Mouse (Mus musculus) layer of hippocampus, adult 2 months (tissue): ENCODE data around the gene Jade2. TPM values are rescaled to one million over a fixed set of nuclear protein-coding genes. Genes with fewer than 3 reads are reported as not detected.
"Not testable (repeated sequence)": the region's sequence is repeated elsewhere in the genome, so short reads cannot be mapped to it uniquely, and the experiment has no call there.

Source experiments
- DNase-seq, 2 experiments: peaks; one replicate each; pipeline ENCODE4 v3.0.0; 2022; ENCODE audit warnings: low spot score in 2 of 2
- H3K27ac ChIP-seq: fragments of 200-600 bp; 2 replicates; pipeline ENCODE4 v1.8.1; 2022
- H3K4me3 ChIP-seq: fragments of 200-600 bp; 2 replicates; pipeline ENCODE4 v1.8.1; 2022; ENCODE audit warnings: mild to moderate bottlenecking
- CTCF ChIP-seq: fragments of 200-600 bp; conservative IDR thresholded peaks from 2 replicates; pipeline ENCODE4 v1.8.1; 2022; ENCODE audit warnings: antibody characterized with exemption, mild to moderate bottlenecking, moderate library complexity
- total RNA-seq, 2 experiments: library from RNA; stranded (reverse); gene quantifications; 2 replicates each; pipeline ENCODE4 v1.2.3; 2021

Gene Jade2
- total RNA-seq, 2 experiments from 2014 or later = 39.2 to 42.1 TPM

DNA sequence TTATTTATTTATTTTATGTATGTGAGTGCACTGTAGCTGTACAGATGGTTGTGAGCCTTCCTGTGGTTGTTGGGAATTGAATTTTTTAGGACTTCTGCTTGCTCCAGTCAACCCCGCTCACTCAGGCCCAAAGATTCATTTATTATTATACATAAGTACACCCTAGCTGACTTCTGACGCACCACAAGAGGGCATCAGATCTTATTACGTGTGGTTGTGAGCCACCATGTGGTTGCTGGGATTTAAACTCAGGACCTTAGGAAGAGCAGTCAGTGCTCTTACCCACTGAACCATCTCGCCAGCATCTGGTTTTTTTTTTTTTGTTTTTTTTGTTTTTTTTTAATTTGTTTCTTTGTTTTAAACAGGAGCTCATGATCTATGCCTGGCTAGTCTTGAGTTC is 67.7 kb downstream of the Jade2 start:
- not testable (repeated sequence) for H3K4me3 ChIP-seq, H3K27ac ChIP-seq, DNase-seq
- peak; percentile 20; the same call in 1 of the 2 replicates for TF ChIP-seq CTCF

DNA sequence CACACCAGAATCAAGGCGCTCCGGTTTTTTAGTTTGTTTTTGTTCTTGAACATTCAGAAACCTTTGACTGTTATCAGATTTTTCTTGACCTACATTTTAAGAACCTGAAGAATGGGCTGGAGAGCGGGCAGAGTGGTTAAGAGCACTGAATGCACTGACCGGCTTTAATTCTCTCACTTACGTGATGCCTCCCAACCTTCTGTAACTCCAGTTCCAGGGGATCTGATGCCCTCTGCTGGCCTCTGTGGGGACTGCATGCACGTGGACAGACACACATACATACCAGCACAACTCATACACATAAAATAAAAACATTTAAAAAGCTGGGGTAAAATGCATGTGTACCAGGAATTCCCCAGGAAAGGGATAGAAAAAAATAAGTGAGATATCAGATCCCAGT is 71.5 kb downstream of the Jade2 start:
- Histone ChIP-seq H3K27ac (no peak overlapping the region), H3K4me3 (no peak overlapping the region)
- no peak for DNase-seq
- peak; percentile 74 for TF ChIP-seq CTCF

- TF ChIP-seq CTCF = no peak
- DNase-seq = no peak
- no peak overlapping the region for H3K4me3 ChIP-seq
Observed at GRCm38 (mm10) chr11:51782721-51783120, 74.7 kb downstream of the Jade2 start.

DNA sequence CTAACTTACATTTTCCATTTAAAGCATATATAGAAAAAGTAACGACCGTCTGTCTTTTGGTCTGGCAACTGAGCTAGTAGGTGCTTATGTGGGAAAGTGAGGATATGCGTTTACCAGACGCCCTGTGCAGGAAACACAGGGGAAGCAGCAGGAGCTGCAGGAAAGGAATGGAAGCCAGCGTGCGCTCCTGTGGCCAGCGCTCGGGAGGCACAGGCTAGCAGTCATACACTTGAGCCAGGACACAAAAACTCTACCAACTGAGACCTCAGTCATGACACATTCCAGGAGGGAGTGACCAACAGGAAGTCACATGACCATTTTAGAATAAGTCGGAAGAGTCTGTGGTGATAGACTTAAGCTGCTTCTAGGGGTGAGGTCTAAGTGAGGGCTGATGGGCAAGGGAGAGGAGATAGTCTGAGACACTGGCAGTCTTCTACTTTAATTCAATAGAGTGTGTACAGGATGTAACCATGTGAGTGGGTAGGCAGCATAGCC is 76.6 kb downstream of the Jade2 start:
- no peak for TF ChIP-seq CTCF
- no peak overlapping the region for H3K4me3 ChIP-seq
- DNase-seq = no peak
- no peak overlapping the region for H3K27ac ChIP-seq

More at GRCm38 (mm10) chr11:51782721-51783120, 74.7 kb downstream of the Jade2 start:
- no peak overlapping the region for H3K27ac ChIP-seq

- no peak for TF ChIP-seq CTCF
- H3K27ac ChIP-seq = no peak overlapping the region
- no peak overlapping the region for H3K4me3 ChIP-seq
- no peak for DNase-seq
Observed at GRCm38 (mm10) chr11:51777478-51777877, 80.0 kb downstream of the Jade2 start.

DNA sequence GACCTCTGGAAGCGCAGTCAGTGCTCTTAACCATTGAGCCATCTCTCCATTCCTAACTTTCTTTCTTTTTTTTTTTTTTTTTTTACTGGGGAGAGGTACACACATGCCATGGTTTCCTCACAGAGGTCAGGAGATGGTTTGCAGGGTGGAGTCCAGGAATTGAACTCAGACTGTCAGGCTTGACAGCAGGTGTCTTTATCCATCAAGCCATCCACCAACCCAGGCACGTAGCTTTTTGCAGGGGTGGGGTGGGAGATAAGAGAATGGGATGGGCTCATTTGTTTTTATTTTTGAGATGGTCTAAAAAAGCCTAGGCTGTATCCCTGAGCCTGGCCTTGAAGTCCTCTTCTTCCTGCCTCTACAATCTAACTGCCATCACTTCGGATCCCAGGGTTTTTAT is 81.9 kb downstream of the Jade2 start:
- DNase-seq = no peak
- Histone ChIP-seq H3K4me3 (no peak overlapping the region), H3K27ac (no peak overlapping the region)
- TF ChIP-seq CTCF = no peak

- H3K4me3 ChIP-seq = no peak overlapping the region
- TF ChIP-seq CTCF = no peak
- DNase-seq = no peak
Observed at GRCm38 (mm10) chr11:51768296-51768695, 89.2 kb downstream of the Jade2 start.

DNA sequence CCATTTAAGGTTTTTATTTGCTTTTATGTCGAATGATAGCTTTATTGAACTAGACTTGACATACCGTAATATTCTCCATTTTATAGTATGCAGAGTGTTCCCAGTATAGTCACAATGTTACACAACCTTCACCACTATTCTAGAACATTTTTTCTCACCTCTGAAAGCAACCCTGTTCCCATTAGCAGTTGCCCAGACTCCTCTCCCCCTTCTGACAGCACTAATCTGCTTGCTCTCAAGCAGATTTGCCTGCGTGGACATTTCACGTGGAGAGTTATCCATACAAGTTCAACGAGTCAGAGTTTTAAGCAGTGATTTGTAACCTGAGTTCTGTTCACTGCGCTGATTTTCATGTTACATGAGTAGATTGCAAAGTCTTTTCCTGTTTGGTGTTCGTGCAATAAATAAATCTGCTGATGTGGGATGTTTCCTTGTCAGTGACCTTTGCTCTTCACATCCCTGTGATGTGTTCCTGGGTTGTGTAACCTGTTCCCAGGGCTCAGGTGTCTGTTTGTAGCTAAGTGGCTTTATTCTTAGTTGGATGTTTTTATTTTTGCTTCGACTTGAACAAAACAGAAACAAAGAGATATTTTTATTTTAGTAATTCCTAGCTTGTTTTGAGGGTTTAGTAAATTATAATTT is 89.8 kb downstream of the Jade2 start:
- DNase-seq = no peak
- no peak overlapping the region for H3K4me3 ChIP-seq
- H3K27ac ChIP-seq = peak overlapping the region; percentile 39; the same call in 1 of the 2 replicates
- TF ChIP-seq CTCF = no peak

More at GRCm38 (mm10) chr11:51768296-51768695, 89.2 kb downstream of the Jade2 start:
- no peak overlapping the region; the same call in 1 of the 2 replicates for H3K27ac ChIP-seq

DNA sequence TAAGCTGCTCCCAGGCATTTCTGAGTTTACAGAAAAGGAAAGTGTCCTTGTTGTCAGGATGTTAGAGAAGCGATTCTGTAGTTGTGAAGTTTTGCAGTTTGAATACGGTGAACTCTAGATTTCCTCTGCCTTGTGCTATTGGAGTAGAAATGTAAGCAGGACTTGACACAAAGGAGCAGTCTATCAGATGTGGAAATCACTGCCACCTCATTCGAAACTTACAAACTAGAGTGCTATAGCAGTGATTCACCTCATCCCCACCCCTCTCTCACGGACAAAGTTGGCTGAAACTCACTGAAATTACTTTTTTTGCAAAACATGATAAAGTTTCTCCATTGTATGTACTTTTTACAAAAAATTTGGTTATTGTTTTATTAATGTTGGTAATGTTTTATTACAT is 92.6 kb downstream of the Jade2 start:
- no peak overlapping the region for H3K4me3 ChIP-seq
- no peak for TF ChIP-seq CTCF

GRCm38 (mm10) chr11:51763955-51764354 is 93.5 kb downstream of the Jade2 start:
- TF ChIP-seq CTCF = no peak
- Histone ChIP-seq H3K4me3 (peak overlapping the region; percentile 99), H3K27ac (peak overlapping the region; percentile 83)
- DNase-seq = no peak

More for the DNA sequence above, 92.6 kb downstream of the Jade2 start:
- no peak overlapping the region for H3K27ac ChIP-seq
- DNase-seq = no peak

Other genes with a start within 250 kb of the Jade2 start
- gene Nhp2, start 237.9 kb downstream of the Jade2 start, total RNA-seq = 10 to 100 TPM; 41.7 to 48.2 TPM
- 10 to 100 TPM; 59.8 to 65.2 TPM for gene Rmnd5b, start 221.8 kb downstream of the Jade2 start, total RNA-seq
- 10 to 100 TPM; 11.3 to 16.4 TPM for gene N4bp3, start 206.8 kb downstream of the Jade2 start, total RNA-seq
- 1 to 10 TPM; 1.4 to 2.4 TPM for gene D930048N14Rik, start 206.7 kb downstream of the Jade2 start, total RNA-seq
- 10 to 100 TPM; 33.7 to 37.3 TPM for gene 0610009B22Rik, start 168.8 kb downstream of the Jade2 start, total RNA-seq
- gene Sec24a, start 94.0 kb downstream of the Jade2 start, total RNA-seq = 10 to 100 TPM; 17.6 to 21.6 TPM
- 10 to 100 TPM; 71.7 to 72.0 TPM for gene Sar1b, start 94.0 kb downstream of the Jade2 start, total RNA-seq
- 10 to 100 TPM; 34.2 to 37.6 TPM for gene Cdkn2aipnl, start 110.0 kb upstream of the Jade2 start, total RNA-seq
- gene Ube2b, start 143.1 kb upstream of the Jade2 start, total RNA-seq = 100 to 1,000 TPM; 182 to 191 TPM
- 10 to 100 TPM; 13.6 to 13.7 TPM for gene Cdkl3, start 146.6 kb upstream of the Jade2 start, total RNA-seq
- 100 to 1,000 TPM; 110 to 112 TPM for gene Ppp2ca, start 241.0 kb upstream of the Jade2 start, total RNA-seq